Mouse (Mus musculus) T-helper 1 cell (primary cell): ENCODE results near the gene Lrmda.

Source experiments
- in situ Hi-C: fragments of 300-600 bp; cut with MboI, MseI; formaldehyde crosslinking; loops from one replicate; pipeline ENCODE4 v1.15.1; 2025; ENCODE audit warnings: high pct_unique_total_duplicates

The Lrmda gene

DNA sequence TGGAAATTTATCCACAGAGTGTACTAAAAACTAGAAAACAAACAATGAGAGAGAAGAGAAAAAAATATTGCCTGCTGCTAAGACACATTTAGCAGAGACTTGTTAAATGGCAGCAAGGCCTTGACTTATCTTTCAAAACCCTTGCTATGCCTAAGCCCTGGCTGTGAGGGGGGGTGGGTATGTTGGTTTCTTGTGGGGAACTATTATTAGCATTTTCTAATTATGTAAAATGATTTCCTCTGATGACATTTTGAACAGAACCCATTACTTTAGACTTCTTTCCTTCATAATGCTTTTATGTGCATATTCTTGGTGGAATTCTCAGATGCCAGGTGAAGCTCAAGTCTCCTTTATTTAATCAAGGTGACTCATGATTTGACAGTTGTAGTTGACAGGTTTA lies 824.5 kb downstream of the Lrmda start:
- in situ Hi-C loops = loop anchor here (25.0 kb wide), 1 partner anchor 1132 kb away; the partner anchor contains the start of gene Dupd1

DNA sequence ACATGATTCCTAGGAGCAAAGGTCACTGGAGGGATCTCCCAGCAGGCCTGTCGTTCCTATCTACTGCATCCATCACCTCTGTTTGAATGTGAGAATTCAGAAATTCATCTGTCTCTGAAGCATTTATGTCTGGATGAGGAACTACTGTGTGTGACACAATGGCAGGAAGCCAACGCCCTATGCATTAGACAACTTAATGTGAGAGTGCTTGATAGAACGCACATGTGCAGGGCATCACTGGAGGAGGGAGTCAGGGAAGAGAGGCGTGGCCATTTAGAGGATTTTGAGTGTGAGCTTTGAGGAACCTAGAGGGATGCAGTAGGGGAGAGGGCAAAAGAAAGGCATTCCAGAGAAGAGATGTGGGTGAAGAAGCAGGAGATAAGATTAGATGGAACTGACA lies 825.9 kb downstream of the Lrmda start:
- in situ Hi-C loops = loop anchor here (25.0 kb wide), 1 partner anchor 1133 kb away; the partner anchor contains the start of gene Dupd1

DNA sequence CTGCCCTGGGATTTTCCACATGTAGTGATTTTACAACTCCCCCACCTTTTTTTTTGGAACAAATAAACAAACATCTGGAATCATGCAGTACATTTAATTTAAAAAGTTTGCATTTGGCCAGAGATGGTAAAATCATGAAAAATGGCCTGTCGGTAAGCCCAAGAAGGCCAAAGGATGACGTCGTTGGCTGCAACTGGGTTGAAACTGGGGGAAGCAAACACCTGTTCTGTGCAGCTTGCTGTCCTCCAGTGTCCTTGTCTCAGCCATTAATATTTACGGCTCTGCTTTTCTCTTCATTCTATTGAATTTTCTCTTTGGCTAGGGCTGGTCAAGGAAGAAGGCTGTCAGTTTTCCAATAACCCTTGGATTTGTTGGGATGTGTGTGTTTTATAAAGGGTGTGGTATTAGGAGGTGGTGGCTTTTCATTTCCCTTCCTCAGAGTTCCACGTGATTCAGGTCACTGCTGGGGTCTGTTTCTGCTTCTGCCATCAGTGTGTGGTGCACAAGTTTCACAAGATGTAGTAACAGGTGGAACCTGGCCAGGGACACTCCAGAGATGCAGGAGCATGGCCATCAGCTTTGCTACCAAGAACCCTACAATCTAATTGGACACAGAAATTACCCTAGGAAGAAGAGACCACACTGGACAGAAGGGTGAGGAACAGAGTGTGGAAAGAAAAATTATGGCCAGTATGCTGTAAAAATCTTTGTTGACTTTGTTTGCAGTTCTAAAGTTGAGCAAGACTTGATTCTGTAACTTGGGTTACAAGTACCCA lies 827.7 kb downstream of the Lrmda start:
- in situ Hi-C loops = loop anchor here (25.0 kb wide), 1 partner anchor 1135 kb away; the partner anchor contains the start of gene Dupd1

DNA sequence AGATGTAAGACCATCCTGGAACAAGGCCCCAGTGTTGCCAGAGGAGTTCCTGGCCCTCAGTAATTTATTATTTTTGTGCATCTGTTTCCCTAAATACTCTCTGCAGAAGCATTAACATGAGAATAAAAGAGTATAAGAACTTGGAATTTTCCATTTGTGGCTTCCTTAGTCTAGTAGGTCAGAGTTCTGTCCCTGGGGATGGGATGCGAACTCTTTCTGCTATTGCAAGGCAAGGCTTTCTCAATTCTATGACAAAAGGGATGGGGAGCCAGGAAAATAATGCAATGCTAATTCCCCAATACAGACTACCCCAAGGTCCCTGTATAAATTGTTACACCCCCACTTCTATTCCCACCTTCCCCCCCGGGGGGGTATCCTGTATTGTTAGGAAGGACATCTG lies 829.6 kb downstream of the Lrmda start:
- in situ Hi-C loops = loop anchor here (25.0 kb wide), 1 partner anchor 1137 kb away; the partner anchor contains the start of gene Dupd1

DNA sequence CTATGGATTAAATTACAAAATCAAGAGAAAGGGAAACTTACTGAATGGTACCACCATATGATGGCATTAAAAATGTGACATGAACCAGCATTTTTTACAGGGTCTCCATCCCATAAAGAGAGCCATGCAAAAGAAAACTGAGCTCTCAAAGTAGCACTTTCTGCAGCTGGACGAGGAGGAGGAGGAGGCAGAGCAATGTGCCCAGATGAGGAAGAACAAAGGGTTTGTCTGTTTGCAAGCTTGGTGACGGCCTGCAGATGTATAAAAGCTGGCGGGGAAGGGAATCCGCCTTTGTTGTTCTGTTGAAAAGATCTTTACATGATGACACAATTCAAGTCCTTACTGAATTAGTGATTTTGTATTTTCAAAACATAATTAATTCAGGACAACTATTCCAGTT lies 841.1 kb downstream of the Lrmda start:
- in situ Hi-C loops = loop anchor here (10.0 kb wide), 1 partner anchor 1954 kb away; no protein-coding TSS in a partner anchor

GRCm38 (mm10) chr14:22864132-22864531 lies 844.6 kb downstream of the Lrmda start:
- in situ Hi-C loops = loop anchor here (10.0 kb wide), 1 partner anchor 1951 kb away; no protein-coding TSS in a partner anchor

DNA sequence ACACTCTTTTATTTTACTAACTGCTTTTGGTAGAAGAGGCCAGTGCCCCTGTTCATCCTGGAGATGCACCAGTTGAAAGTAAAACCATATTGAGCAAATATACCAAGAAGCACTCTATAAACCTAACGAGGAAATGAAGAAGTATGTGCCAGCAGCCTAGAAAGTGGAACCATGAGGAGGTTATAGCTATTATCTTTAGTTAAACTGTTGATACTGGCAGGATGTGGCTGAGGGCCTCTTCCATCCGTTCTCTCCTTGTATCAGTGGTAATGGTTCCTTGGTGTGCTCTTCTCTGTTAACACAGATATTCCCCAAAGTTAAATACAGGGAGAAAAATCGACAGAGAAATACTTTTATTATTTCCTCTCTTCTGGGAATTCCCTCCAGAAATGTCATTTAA lies 855.1 kb downstream of the Lrmda start:
- in situ Hi-C loops = no loop called here

DNA sequence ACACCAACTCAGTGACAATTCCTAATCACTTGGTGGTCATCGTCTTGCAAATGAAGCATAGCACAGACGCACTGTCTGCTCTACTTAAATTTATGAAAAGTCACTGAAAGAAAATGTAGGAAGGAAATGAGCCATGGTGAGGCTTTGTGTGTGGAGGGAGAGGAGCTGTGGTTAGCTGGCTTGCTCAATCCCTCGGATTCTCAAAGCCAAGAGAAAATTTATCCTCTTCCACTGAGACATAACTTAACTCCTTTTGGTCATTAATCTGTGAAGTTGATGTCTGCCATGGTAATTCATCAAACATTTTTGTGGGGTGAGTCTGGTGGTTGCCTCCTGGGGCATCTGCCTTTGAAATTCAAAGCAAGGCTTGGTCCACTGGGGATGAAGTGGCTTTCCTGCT lies 867.7 kb downstream of the Lrmda start:
- in situ Hi-C loops = no loop called here

DNA sequence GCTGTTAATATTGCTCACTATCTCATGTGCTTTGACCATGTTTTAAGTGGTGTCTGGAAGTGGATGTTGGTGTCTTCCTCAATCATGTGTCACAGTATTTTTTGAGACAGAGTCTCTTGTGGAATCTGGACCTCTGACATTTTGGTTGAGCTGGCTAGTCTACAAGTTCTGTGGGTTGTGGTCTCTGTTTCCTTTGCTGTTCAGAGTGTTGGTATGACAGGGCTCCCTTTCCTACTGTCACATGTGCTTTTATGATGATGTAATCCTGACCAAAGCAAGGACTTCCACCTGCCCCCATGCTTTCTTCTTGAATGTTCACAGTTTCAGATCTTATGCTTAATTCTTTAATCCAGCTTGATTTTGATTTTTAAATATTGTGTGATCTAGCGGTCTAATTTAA lies 879.8 kb downstream of the Lrmda start:
- in situ Hi-C loops = no loop called here

DNA sequence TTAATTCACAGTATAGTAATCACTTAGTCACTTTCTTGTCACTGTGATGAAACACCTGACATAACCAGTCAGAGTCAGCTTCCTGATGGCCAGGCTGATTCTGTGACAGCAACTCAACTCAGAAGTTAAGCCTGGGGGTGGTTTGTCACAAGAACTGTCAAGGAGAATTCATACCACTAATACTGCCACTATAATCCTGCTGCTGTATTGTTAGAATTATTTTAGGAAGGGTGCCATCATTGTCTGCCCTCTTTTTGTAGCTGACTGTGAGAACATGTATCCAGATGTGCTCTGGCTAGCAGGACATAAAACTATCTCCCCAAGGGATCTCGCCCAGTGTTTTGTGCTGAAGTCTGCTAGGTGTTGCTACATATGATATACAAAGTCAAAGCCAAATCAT lies 882.6 kb downstream of the Lrmda start:
- in situ Hi-C loops = no loop called here

GRCm38 (mm10) chr14:22902914-22903313 lies 883.4 kb downstream of the Lrmda start:
- in situ Hi-C loops = no loop called here

- in situ Hi-C loops = no loop called here
These were observed 886.5 kb downstream of the Lrmda start for GRCm38 (mm10) chr14:22905741-22906667.

DNA sequence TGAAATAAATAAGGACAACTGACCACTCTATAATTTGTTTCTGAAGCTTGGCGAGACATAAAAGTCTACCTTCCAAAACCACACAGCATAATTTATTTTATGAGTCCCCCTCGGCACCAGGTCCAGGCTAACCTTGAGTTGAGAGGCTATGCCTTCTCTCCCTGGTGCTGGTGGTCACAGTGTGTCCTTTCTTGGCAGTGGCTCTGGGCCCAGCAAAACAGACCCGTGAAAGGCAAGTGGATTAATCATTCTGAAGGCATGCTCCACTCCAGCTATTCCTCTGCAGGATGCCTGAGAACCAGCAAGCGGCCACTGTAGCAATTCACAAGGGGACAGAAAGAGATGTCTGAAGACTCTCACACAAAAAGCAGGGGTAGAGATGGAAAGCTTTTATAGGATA lies 887.2 kb downstream of the Lrmda start:
- in situ Hi-C loops = no loop called here

GRCm38 (mm10) chr14:22907221-22907620 lies 887.7 kb downstream of the Lrmda start:
- in situ Hi-C loops = no loop called here

DNA sequence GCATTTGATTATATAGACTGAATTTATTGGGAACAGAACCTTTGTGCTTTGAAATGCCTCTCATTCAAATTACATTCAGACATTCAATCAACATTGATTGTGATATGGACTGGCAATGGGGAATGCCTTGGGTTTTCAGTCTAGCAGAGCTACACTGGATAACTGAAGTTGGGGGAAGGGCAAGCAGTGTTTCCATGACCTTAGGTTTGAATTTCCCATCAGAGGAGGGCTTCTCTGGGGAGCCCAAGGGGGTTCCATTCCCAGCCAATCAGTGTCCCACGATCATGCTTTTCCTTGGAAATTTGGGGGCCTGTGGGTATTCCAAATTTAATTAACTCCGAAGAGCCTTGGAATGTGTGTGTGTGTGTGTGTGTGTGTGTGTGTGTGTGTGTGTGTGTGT lies 888.5 kb downstream of the Lrmda start:
- in situ Hi-C loops = no loop called here

GRCm38 (mm10) chr14:22915463-22915862 lies 896.0 kb downstream of the Lrmda start:
- in situ Hi-C loops = loop anchor here (10.0 kb wide), 1 partner anchor 1419 kb away; no protein-coding TSS in a partner anchor

GRCm38 (mm10) chr14:22918499-22918898 lies 899.0 kb downstream of the Lrmda start:
- in situ Hi-C loops = loop anchor here (10.0 kb wide), 1 partner anchor 1416 kb away; no protein-coding TSS in a partner anchor

GRCm38 (mm10) chr14:22918931-22919330 lies 899.4 kb downstream of the Lrmda start:
- in situ Hi-C loops = loop anchor here (10.0 kb wide), 1 partner anchor 1416 kb away; no protein-coding TSS in a partner anchor

DNA sequence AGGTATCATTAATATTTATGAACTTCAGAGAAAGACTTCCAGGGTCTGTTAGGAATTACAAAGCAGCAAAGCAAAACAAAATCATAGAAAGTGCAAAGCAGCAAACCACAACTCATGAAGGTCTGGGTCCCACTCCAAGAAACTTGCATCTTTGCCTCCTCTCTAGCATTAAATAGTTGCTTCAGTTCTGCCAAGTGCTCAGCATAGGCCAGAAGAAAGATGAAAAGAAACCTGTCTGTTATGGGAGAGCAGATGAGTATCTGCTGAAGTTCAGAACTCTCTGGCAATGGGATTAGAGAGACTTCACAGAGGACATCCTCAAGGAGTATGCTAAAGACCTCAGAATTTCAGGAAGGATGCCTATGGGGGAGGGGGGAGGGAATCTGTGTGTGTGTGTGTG lies 901.6 kb downstream of the Lrmda start:
- in situ Hi-C loops = no loop called here

GRCm38 (mm10) chr14:22921796-22922195 lies 902.3 kb downstream of the Lrmda start:
- in situ Hi-C loops = no loop called here

GRCm38 (mm10) chr14:22922571-22922970 lies 903.1 kb downstream of the Lrmda start:
- in situ Hi-C loops = no loop called here

DNA sequence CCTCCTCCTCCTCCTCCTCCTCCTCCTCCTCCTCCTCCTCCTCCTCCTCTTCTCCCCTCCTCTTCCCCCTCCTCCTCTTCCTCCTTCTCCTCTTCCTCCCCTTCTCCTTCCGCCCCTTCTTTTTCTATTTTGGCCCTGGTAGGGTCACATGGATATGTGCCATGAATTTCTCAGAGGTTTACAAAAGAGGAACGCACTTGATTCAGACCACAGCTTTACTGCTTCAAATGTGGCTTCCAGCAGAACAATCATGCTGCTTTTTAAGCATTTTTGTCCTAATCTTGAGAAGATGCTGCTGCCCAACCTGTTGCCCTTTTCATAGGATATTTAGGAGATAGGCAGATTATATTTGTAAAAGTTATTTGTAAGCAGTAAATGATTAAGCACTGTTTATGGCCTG lies 903.7 kb downstream of the Lrmda start:
- in situ Hi-C loops = no loop called here
